Mouse (Mus musculus): ENCODE measurements around the gene Aox1.

Aox1 gene

DNA sequence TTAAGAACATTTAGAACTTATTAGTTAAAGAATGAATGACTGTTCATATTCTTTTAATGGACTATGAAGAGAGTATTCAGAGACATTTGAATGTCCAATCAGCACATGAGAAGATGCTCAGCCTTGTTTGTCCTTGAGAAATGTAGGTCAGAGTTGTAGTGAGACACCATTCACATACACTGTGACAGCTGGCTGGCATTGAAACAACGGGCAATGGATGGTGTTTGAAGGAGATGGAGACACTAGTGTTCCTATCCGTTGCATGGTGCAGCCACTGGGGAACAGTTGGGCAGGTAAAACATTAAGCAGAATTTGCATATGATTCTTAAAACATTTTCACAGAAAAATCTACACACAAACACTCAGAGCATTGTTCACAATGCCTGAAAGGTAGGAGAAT is 77.3 kb downstream of the Aox1 start:
- in situ Hi-C loops (cut with MboI, MseI) = no loop called here

DNA sequence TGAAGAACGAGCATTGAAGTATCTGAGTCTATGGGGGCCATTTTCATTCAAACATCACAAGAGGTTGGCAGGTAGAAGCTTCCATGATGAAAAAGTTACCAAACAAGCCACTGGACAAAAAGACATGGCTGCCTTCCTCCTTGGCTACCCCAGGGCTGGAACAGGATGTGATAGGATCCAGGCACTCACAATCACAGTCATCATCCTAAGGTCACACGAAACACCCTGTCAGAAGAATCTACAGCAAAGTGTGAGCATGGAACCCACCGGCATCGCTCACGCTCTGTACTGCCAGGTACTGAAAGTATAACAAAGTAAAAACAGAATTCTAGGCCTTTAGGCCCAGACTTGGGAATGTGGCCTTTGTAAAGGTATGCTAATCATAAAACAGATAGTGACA is 80.5 kb downstream of the Aox1 start:
- in situ Hi-C loops (cut with MboI, MseI) = no loop called here

DNA sequence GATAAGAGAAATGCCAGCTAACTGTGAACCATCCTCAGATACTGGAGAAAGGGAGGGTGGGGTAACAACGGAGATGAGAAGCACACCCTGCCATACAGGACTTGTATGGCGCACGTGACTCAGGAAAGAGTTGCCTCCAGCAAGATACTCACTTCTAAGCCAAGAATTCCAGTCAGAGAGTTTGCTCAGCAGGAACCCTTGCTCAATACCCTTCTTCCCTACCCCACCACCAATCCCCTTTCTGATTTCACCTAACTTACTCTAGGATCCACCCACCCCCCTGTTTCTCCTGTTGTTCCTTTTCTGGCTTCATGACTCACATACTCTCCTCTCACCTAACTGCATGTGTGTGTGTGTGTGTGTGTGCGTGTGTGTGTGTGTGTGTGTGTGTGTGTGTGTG is 81.6 kb downstream of the Aox1 start:
- in situ Hi-C loops (cut with MboI, MseI) = no loop called here

DNA sequence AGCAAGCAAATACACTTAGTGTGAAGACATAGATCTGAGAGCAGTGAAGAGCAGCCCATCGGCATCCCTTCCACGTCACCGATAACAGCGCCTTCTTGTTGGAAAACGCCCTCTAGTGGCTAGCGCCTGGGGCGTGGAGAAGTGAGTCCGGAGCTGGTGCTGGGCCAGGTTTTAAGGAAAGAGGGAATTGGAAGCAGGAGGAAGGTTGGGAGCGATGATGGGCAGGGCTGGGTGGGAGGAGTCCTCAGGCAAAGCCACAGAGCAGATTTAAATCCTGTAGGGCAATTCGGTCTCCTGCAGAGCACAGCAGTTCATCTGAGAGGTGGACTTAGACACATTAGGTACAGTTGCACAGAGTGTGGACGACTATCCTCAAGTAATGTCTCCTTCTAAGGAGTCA is 83.1 kb downstream of the Aox1 start, which contains the start of gene Aox3:
Gene Aox3, plus strand, starts transcription at position 251 of the 400 bp plus-strand sequence.
- in situ Hi-C loops (cut with MboI, MseI) = no loop called here

DNA sequence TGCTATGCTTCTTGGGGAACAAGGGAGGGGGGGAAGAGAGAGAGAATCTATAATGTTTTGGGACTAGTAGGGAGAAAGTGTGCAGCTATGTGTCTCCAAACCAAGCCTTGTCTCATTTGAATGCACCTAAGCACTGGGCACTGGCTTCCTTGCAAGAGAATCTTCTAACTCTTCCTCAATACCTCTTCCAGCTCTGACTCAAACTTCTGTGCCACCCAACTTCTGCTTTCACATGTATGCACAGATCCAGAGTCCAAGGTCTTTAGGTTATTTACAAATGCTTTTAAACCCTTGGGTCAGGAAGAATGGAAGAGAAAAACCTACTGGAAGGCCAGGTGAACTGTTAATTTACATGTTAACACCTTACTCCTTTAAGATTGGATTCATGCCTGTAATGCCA is 83.7 kb downstream of the Aox1 start:
- in situ Hi-C loops (cut with MboI, MseI) = no loop called here

DNA sequence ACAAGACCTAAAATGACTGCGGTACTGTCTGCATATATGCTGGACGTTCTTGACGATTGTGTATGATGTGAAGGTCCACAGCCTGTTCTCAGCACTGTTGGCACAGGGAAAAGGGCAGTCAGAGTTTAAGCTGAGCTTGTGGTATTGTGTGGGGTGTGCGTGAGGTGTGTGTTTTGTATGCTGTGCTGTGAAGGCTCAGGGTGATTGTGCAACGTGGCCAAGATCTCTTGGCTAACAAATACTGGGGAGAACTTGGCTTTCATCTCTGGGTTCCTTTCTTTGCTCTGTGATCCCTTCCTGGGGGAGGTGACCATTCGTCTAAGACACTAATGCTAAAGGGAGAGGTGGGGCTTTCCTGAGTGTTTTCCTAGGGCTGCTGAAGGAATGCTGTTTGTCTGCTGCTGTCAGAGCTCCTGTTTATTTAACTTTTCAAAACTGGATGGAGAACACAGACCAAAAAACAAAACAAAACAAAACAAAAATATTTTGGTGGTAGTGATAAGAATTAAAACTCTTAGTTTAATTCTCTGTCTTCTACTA is 84.4 kb downstream of the Aox1 start:
- in situ Hi-C loops (cut with MboI, MseI) = no loop called here

DNA sequence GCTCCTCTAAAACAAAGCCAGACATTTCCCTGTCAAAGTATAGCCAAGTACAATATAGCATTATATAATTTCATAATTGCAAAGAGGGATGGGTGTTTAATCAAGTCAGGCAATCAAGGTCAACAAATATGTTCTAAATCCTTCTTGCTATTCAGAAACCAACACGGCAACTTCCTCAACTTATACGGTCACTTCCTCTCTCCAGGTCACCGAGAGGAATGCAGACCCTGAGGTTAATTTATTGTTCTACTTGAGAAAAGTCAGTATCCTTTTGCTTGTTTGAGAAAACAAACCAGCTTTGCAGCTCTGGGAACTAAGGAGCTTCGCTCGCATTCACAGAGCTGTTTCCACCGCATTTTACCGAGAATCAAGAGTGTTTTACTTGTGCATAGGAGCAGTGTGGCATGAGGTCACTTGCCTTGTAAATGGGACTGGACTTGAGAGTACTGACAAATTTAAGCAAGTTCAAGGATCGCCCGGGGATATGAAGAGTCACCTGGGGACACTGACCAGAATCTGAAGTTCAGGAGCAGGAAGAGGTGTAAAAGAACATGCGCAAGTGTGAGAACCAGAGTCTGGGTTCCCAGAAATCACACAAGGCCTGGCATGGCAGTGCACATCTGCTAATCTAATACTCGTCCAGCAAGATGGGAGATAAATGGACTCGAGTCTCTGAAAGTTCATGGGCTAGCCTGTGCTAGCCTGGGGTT is 85.1 kb downstream of the Aox1 start:
- in situ Hi-C loops (cut with MboI, MseI) = no loop called here

DNA sequence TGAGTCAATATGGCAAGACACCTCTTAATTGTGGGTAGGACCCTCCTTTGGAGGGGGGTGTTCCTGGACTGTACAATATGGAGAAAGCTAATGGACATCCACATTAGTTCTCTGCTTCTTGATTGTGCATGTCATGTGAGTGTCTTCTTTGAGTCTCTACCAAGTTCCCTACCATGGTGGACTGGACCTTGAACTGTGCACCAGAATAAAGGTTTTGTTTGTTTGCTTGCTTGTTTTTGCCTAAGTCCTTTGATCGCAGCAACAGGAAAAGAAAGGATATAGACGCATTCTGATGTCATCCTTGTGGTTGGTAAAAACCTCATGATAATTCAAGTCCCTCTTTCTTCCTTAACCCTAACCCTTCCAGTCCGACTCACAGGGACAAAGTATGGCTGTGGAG is 88.5 kb downstream of the Aox1 start:
- in situ Hi-C loops (cut with MboI, MseI) = no loop called here

DNA sequence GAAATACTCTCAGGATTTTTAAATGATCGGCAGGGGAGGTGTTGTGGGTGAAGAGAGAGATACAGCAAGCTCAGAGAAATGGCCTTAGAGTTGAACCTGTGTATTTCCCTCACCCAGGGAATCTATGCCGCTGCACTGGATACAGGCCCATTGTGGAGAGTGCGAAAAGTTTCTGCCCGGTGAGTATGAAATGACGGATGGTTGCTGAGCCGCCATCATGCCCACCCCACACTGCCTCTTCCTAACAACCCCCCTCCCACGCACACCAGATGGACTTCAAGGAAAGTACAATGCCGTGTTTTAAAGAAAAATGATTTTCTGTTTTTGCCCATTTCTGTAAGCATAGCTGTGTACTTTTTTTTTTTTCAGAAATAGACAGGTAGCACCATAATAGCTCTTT is 95.2 kb downstream of the Aox1 start:
- in situ Hi-C loops (cut with MboI, MseI) = no loop called here

DNA sequence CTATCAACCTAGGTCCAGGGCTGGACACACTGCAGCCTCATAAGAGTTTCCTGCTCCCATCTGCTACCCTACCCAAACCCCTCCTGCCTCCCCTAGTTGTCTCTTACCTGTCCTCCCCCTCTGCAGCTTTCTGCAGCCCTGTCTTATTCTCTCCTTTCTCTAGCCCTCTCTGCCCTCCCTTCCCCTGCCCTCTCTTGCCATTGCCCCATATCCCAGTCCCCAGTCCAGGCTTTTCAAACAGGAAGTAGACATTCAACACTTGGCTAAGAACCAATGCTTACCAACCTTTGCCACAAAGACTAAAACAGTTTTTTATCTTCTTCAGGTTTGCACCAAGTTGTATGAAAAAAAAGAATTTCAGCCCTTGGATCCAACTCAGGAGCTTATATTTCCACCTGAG is 108.2 kb downstream of the Aox1 start:
- in situ Hi-C loops (cut with MboI, MseI) = no loop called here

DNA sequence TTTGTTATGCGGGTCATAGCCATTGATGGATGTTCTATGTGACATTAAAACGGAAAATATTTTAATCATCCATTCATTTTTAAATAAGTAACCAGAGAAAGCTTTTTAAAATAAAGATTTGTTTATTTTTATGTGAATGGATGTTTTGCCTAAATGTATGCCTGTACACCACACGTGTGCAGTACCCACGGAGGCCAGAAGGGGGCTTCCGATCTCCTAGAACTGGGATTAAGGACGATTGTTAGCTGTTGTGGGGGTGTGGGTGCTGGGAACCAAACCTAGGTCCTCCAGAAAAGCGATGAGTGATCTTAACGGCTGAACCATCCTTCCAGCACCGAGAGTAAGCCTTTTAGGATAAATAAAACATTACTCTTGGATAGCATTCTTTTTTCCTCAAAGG is 109.3 kb downstream of the Aox1 start:
- in situ Hi-C loops (cut with MboI, MseI) = no loop called here

DNA sequence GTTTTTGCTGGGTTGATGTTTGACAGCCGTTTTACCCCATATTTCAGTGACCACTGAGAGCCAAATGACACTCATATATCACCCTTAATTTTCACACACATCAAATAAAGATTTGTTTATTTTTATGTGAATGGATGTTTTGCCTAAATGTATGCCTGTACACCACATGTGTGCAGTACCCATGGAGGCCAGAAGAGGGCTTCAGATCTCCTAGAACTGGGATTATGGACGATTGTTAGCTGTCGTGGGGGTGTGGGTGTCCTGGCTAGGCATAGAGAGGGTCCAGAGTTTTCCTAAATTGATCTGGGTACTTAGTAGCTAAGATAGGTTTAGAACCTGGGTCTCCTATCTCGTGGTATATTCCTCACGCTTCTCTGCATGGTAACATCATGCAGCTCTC is 110.9 kb downstream of the Aox1 start:
- in situ Hi-C loops (cut with MboI, MseI) = no loop called here

DNA sequence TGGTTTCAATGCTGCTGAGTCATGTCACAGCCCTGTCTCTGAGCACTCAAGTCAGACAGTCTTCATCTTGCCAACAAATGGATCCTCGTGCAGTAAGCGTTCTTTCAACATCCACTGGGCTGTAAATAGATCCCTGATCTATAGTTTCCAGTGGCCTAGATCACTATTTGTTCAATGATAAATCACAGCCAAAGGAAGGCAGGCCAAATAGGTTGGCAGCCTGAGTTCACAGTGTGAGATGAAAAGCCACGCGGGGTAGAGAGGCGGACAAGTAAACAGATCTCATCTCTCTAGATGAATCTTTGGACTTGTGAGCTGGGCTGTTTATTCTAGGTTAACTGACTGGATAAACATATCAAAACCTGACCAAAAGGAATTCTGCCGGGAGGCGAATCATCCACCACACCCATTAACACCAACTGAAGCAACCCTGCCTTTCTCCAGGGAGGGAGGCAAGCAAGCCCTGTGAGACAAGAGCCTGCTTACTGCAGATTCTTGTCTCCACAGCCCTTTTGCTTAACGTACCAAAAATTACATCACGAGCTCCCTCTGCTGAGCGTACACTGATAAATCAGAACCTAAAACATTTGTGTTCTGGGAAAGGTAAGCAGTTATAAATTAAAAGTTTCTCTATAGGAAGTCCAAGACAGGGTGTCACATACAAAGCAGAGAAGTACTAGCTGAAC is 114.8 kb downstream of the Aox1 start:
- in situ Hi-C loops (cut with MboI, MseI) = no loop called here

DNA sequence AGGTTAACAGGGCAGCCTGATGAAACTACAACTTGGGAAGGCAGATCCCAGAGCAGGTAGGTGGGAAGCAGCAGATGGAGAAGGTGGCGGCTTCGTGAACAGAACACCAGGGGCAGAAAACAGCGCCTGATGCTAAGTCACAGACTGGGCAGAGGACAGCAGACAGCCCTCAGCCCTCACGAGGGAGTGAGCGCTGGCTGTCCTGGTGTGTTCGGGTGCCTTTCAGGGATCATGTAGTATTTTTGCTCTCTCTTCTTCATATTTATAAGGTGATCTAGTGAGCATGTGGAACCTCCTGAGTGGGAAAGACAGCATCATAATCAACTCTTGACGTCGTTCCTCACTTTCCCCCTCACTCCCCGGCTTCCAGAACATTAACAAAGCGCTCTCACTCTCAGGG is 116.3 kb downstream of the Aox1 start:
- in situ Hi-C loops (cut with MboI, MseI) = no loop called here

DNA sequence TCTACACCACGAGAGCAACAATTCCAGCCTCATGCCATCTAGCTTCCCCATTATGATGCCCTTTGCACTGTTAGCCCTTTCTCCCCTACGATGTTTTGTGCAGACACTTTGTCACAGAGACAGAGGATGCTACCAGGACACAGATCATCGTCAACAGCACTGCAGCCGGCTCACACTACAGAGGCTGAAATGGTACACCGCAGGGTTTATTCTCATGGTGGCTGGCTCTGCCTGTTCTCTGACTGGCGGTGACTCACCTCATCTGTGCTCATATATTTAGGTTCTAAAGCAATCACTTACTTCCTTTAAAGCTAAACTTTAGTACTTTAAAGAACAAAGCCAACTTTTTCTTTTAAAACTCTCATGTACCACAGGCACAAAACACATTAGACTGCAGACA is 118.0 kb downstream of the Aox1 start:
- in situ Hi-C loops (cut with MboI, MseI) = no loop called here

DNA sequence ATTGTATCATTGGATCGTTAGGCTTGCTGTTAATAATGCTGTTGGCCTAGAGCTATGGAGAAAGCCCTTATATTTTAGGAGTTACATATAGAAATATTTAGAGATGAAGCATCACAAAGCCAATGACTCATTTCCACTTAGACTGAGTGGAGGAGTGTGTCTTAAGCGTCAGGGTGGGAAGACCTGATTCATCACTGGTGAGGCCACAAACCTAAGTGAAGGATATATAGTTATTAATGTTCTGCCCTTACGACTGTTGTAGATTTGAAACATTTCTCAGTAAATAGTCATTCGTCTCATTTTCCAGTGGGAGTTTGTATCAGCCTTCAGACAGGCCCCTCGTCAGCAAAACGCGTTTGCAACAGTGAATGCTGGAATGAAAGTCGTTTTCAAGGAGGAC is 122.5 kb downstream of the Aox1 start:
- in situ Hi-C loops (cut with MboI, MseI) = loop anchor here (5.0 kb wide), 1 partner anchor 125 kb away; the partner anchor contains the start of gene Aox2

Data from T-helper 2 cell (primary cell).